Mouse (Mus musculus) CH12.LX (cell line): Measurements from ENCODE around the gene Gm20388. TPM values are rescaled to one million over a fixed set of nuclear protein-coding genes. Genes with fewer than 3 reads are reported as not detected.

Source experiments
- DNase-seq: peaks from one replicate; pipeline ENCODE4 v3.0.0-alpha.2; 2013; ENCODE audit errors: extremely low read depth
- H3K27ac ChIP-seq: 2 replicates; pipeline ENCODE4 v1.5.1; 2012; ENCODE audit warnings: low read depth, mild to moderate bottlenecking, control low read depth, moderate library complexity; ENCODE audit not compliant: insufficient read depth
- H3K27me3 ChIP-seq: replicated peaks from 2 replicates; pipeline ENCODE3; 2012; ENCODE audit warnings: inconsistent platforms
- H3K36me3 ChIP-seq, 2 experiments: replicated peaks in 1 of 2; 2 replicates each; pipeline versions ENCODE3 to v1.6.1; 2012; ENCODE audit warnings: inconsistent platforms in 1 of 2, low read length in 1 of 2, mild to moderate bottlenecking in 1 of 2, mixed read lengths in 1 of 2, moderate library complexity in 1 of 2; ENCODE audit not compliant: control insufficient read depth in 1 of 2, insufficient read depth in 1 of 2
- H3K4me1 ChIP-seq, 2 experiments: 2 replicates each; pipeline ENCODE4 v1.6.1; 2012; ENCODE audit warnings: inconsistent platforms in 1 of 2, moderate library complexity in 1 of 2; ENCODE audit not compliant: insufficient read depth in 2 of 2, control insufficient read depth in 1 of 2
- H3K4me2 ChIP-seq: 2 replicates; pipeline ENCODE4 v1.6.1; 2012; ENCODE audit warnings: low read depth, mild to moderate bottlenecking, control low read depth; ENCODE audit not compliant: poor library complexity, insufficient read depth, severe bottlenecking
- H3K4me3 ChIP-seq, 3 experiments: fragments of 150-350 bp in 1 of 3; sonication (generic) in 1 of 3; replicated peaks in 1 of 3; 2 replicates each; pipeline versions ENCODE3 to v1.5.1; 2011 to 2012; ENCODE audit warnings: low read depth in 2 of 3, low read length in 2 of 3, mild to moderate bottlenecking in 2 of 3, moderate library complexity in 2 of 3, control low read depth in 1 of 3, improper control_type of control experiment in 1 of 3, inconsistent platforms in 1 of 3, mixed read lengths in 1 of 3; ENCODE audit not compliant: poor library complexity in 1 of 3
- H3K79me2 ChIP-seq: replicated peaks from 2 replicates; pipeline ENCODE4 v1.6.1; 2012; ENCODE audit warnings: mild to moderate bottlenecking, moderate library complexity; ENCODE audit not compliant: control insufficient read depth, poor library complexity, insufficient read depth, severe bottlenecking; ENCODE audit errors: extremely low read depth
- H3K9ac ChIP-seq: 2 replicates; pipeline ENCODE4 v1.6.1; 2012; ENCODE audit warnings: low read depth, mild to moderate bottlenecking, control low read depth, moderate library complexity; ENCODE audit not compliant: insufficient read depth
- H3K9me3 ChIP-seq: replicated peaks from 2 replicates; pipeline ENCODE3; 2012; ENCODE audit warnings: low read length, inconsistent platforms, mixed read lengths
- BHLHE40 ChIP-seq: IDR thresholded peaks from 2 replicates; pipeline ENCODE4 v1.6.1; 2011; ENCODE audit warnings: mild to moderate bottlenecking, low read depth, low read length, improper control_type of control experiment
- CHD1 ChIP-seq: IDR thresholded peaks from 2 replicates; pipeline ENCODE4 v1.6.1; 2012; ENCODE audit warnings: low read depth, low read length, improper control_type of control experiment, inconsistent platforms
- CTCF ChIP-seq, 2 experiments: IDR thresholded peaks in 1 of 2; conservative IDR thresholded peaks in 1 of 2; 2 replicates each; pipeline ENCODE4 v1.5.1; 2011 to 2012; ENCODE audit warnings: low read depth in 2 of 2, low read length in 2 of 2, improper control_type of control experiment in 1 of 2, inconsistent platforms in 1 of 2, mild to moderate bottlenecking in 1 of 2, moderate library complexity in 1 of 2
- E2F4 ChIP-seq: IDR thresholded peaks from 2 replicates; pipeline ENCODE4 v1.6.1; 2011; ENCODE audit warnings: low read depth, low read length, improper control_type of control experiment; ENCODE audit not compliant: insufficient replicate concordance
- ELF1 ChIP-seq: IDR thresholded peaks from 2 replicates; pipeline ENCODE4 v1.6.1; 2014; ENCODE audit warnings: low read depth, mild to moderate bottlenecking, inconsistent platforms, low read length, improper control_type of control experiment
- EP300 ChIP-seq: IDR thresholded peaks from 2 replicates; pipeline ENCODE4 v1.6.1; 2011; ENCODE audit warnings: low read length, improper control_type of control experiment
- GABPA ChIP-seq: IDR thresholded peaks from 2 replicates; pipeline ENCODE4 v1.6.1; 2012; ENCODE audit warnings: low read depth, low read length, improper control_type of control experiment, inconsistent platforms; ENCODE audit not compliant: insufficient replicate concordance
- IRF4 ChIP-seq: IDR thresholded peaks from 2 replicates; pipeline ENCODE4 v1.6.1; 2014; ENCODE audit warnings: low read depth, mild to moderate bottlenecking, inconsistent platforms, low read length, improper control_type of control experiment
- JUN ChIP-seq: IDR thresholded peaks from 2 replicates; pipeline ENCODE4 v1.6.1; 2011; ENCODE audit warnings: low read depth, mild to moderate bottlenecking, low read length, improper control_type of control experiment, moderate library complexity; ENCODE audit not compliant: insufficient read depth
- JUND ChIP-seq: conservative IDR thresholded peaks from 2 replicates; pipeline ENCODE4 v1.6.1; 2011; ENCODE audit warnings: low read depth, low read length, improper control_type of control experiment
- MAZ ChIP-seq: IDR thresholded peaks from 2 replicates; pipeline ENCODE4 v1.6.1; 2012; ENCODE audit warnings: low read depth, mild to moderate bottlenecking, inconsistent platforms, low read length, improper control_type of control experiment, moderate library complexity
- MYC ChIP-seq: IDR thresholded peaks from 2 replicates; pipeline ENCODE4 v1.6.1; 2011; ENCODE audit warnings: low read depth, mild to moderate bottlenecking, improper control_type of control experiment, low read length
- NELFE ChIP-seq: IDR thresholded peaks from 2 replicates; pipeline ENCODE4 v1.6.1; 2011; ENCODE audit warnings: low read depth, low read length, improper control_type of control experiment
- POLR2AphosphoS2 ChIP-seq: IDR thresholded peaks from 2 replicates; pipeline ENCODE4 v1.6.1; 2011; ENCODE audit warnings: low read depth, low read length, improper control_type of control experiment
- RAD21 ChIP-seq: IDR thresholded peaks from 2 replicates; pipeline ENCODE4 v1.6.1; 2011; ENCODE audit warnings: low read depth, mild to moderate bottlenecking, low read length, improper control_type of control experiment, moderate library complexity
- TCF12 ChIP-seq: IDR thresholded peaks from 2 replicates; pipeline ENCODE4 v1.6.1; 2014; ENCODE audit warnings: low read depth, mild to moderate bottlenecking, inconsistent platforms, low read length, improper control_type of control experiment
- UBTF ChIP-seq: IDR thresholded peaks from 2 replicates; pipeline ENCODE4 v1.6.1; 2012; ENCODE audit warnings: low read depth, mild to moderate bottlenecking, inconsistent platforms, low read length, improper control_type of control experiment, moderate library complexity
- USF1 ChIP-seq: IDR thresholded peaks from 2 replicates; pipeline ENCODE4 v1.6.1; 2014; ENCODE audit warnings: low read depth, mild to moderate bottlenecking, inconsistent platforms, low read length, improper control_type of control experiment
- USF2 ChIP-seq: conservative IDR thresholded peaks from 2 replicates; pipeline ENCODE4 v1.6.1; 2011; ENCODE audit warnings: low read depth, low read length, improper control_type of control experiment
- ZC3H11A ChIP-seq: IDR thresholded peaks from 2 replicates; pipeline ENCODE4 v1.6.1; 2012; ENCODE audit warnings: low read depth, mild to moderate bottlenecking, inconsistent platforms, low read length, improper control_type of control experiment
- ZMIZ1 ChIP-seq: IDR thresholded peaks from 2 replicates; pipeline ENCODE4 v1.6.1; 2012; ENCODE audit warnings: low read depth, mild to moderate bottlenecking, inconsistent platforms, low read length, improper control_type of control experiment
- ZNF384 ChIP-seq: IDR thresholded peaks from 2 replicates; pipeline ENCODE4 v1.6.1; 2012; ENCODE audit warnings: low read depth, low read length, improper control_type of control experiment, inconsistent platforms
- dilution Hi-C: fragments of 300-500 bp; cut with MboI; formaldehyde crosslinking; loops from 2 replicates; pipeline ENCODE4 v1.14.3; 2020; ENCODE audit warnings: low sequenced_read_pairs; ENCODE audit not compliant: extremely low pct_unique_long_range_greater_than_20kb, extremely low pct_ligation_motif_present
- in situ Hi-C: fragments of 300-500 bp; cut with MboI; formaldehyde crosslinking; loops from 3 replicates; pipeline ENCODE4 v1.14.3; 2019; ENCODE audit warnings: low sequenced_read_pairs, low pct_ligation_motif_present, low pct_unique_long_range_greater_than_20kb, mixed read lengths
- polyA plus RNA-seq: library from polyadenylated mRNA; unstranded; fragments of >175 nt; gene quantifications from 2 replicates; pipeline ENCODE4 v1.2.1, GENCODE M21; 2012; ENCODE audit warnings: low read depth; ENCODE audit not compliant: insufficient read length
- total RNA-seq, 2 experiments: library from RNA; depleted of rRNA; stranded (reverse); fragments of 300-350 nt in 1 of 2; fragments of >200 nt in 1 of 2; gene quantifications; 2 replicates each; pipeline ENCODE4 v1.2.3; 2012 to 2014

The Gm20388 gene
- total and polyA plus RNA-seq, 3 experiments: 14.8 to 26.3 (median 22.2) TPM

DNA sequence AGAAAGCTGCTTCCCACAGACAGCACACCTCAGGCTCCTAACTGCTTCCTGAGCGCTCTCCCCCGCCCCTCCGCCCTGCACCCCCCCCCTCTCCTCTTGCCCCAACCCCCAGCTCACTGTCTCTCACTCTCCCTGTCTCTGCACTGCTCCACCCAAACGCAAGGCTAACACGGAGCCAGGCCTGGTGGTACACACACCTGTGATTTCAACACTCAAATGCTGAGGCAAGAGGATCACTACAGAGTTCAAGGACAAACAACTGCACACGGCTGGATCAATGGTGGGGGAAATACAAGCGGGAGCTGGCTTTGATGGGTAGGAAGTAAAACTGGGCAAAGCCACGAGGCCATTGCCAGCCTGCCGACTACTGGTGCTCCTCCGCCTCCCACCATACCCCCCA, 1026.0 kb downstream of the Gm20388 start:
- no peak overlapping the region for H3K9ac ChIP-seq
- DNase-seq: no peak
- H3K4me3 ChIP-seq: no peak overlapping the region
- H3K4me2 ChIP-seq: no peak overlapping the region; the same call in 1 of the 2 replicates
- H3K27ac ChIP-seq: no peak overlapping the region
- no peaks in the 10 kb centered on the region for H3K9me3 ChIP-seq
- peaks cover 89% of the 10 kb centered on the region for H3K27me3 ChIP-seq
- dilution Hi-C loops (no loop called here), in situ Hi-C loops (no loop called here)
- H3K36me3 ChIP-seq: no peaks in the 10 kb centered on the region
- peaks cover 0 to 3% of the 10 kb centered on the region in 2 experiments; a peak in 2 of 4 replicates for H3K4me1 ChIP-seq
- TF ChIP-seq POLR2AphosphoS2 (no peak), CHD1 (no peak), JUND (no peak), USF1 (no peak), CTCF (conservative IDR thresholded peaks at IDR 0.05 in 1 of 2, IDR thresholded peaks at IDR 0.05 in 1 of 2; ENCODE audit: low read depth in 2 of 2, low read length in 2 of 2) (no peak), MAZ (no peak), ELF1 (no peak), UBTF (no peak), JUN (no peak)
- no peaks in the 10 kb centered on the region for H3K79me2 ChIP-seq

DNA sequence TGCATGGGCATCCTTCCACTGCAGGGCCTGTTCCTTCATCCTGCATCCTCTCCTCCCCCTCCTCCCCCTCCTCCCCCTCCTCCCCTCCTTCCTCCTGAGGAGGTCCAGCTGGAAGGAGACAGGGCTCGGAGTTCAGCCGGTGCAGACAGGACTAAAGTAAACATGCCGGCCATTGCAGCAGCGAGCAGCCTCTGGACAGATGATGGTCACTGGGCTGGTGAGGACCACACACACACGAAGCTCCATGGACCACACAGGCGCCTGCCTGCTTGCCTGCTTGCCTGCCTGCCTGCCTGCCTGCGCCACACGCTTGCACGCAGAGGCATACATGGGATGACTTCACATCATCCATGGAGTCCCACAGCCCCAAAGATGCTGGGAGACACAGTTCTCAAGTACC, 1026.8 kb downstream of the Gm20388 start:
- Histone ChIP-seq H3K4me3 (no peak overlapping the region), H3K4me2 (no peak overlapping the region), H3K9ac (no peak overlapping the region), H3K36me3 (no peaks in the 10 kb centered on the region), H3K27me3 (peaks cover 87% of the 10 kb centered on the region), H3K9me3 (no peaks in the 10 kb centered on the region), H3K4me1 (peaks cover 0 to 3% of the 10 kb centered on the region in 2 experiments; a peak in 2 of 4 replicates), H3K27ac (no peak overlapping the region), H3K79me2 (no peaks in the 10 kb centered on the region)
- DNase-seq: no peak
- dilution Hi-C loops: no loop called here
- TF ChIP-seq NELFE (no peak), RAD21 (no peak), POLR2AphosphoS2 (no peak), CHD1 (no peak), ZNF384 (no peak), GABPA (no peak), ZMIZ1 (no peak), BHLHE40 (no peak), JUND (no peak), IRF4 (no peak), TCF12 (no peak), USF2 (no peak), EP300 (no peak), ZC3H11A (no peak), MYC (no peak), E2F4 (no peak)
- in situ Hi-C loops: no loop called here
